Mouse (Mus musculus): Measurements from ENCODE around the gene Mtmr1.

Gene Mtmr1

GRCm38 (mm10) chrX:71442916-71443315 is 78.4 kb downstream of the Mtmr1 start:
- no peak for DNase-seq (ENCODE audit: low read depth, low spot score)

- DNase-seq (ENCODE audit: low read depth, low spot score): no peak
Measured at GRCm38 (mm10) chrX:71456078-71456737, 91.6 kb downstream of the Mtmr1 start.

- DNase-seq (ENCODE audit: low read depth, low spot score): no peak
Measured at GRCm38 (mm10) chrX:71464138-71464826, 99.7 kb downstream of the Mtmr1 start.

- no peak for DNase-seq (ENCODE audit: low read depth, low spot score)
Measured at GRCm38 (mm10) chrX:71465417-71465816, 100.9 kb downstream of the Mtmr1 start.

- no peak for DNase-seq (ENCODE audit: low read depth, low spot score)
Measured at GRCm38 (mm10) chrX:71467491-71467890, 102.9 kb downstream of the Mtmr1 start.
